Mouse (Mus musculus): ENCODE measurements at regions not wholly inside any gene's neighbourhood (a gene's known extent, or its start where the extent isn't known, plus 50 kb on each side); places are given as distances from the start of the nearest gene placed in this dataset.
A peak's percentile ranks its signal among the peaks of the same experiment; 100 is the strongest.
"Not testable (repeated sequence)": the region's sequence is repeated elsewhere in the genome, so short reads cannot be mapped to it uniquely, and the experiment has no call there.

GRCm38 (mm10) chr9:80858998-80859397 is 393.7 kb upstream of the Impg1 start:
- WGBS (ENCODE audit: insufficient replicate concordance) = 61% methylated on average over 2 of the region's 2 CpGs
- no peak for ATAC-seq (replicated peaks; ENCODE audit: insufficient number of reproducible peaks, low FRiP score, low TSS enrichment)
- H3K27ac ChIP-seq (ENCODE audit: low read depth, low read length) = no peak overlapping the region
- H3K36me3 ChIP-seq (ENCODE audit: control insufficient read depth, insufficient read depth, low read length) = no peaks in the 10 kb centered on the region
- no peak overlapping the region for H3K4me3 ChIP-seq (ENCODE audit: low read depth, low read length)
- H3K4me2 ChIP-seq = no peak overlapping the region
- no peaks in the 10 kb centered on the region for H3K27me3 ChIP-seq (ENCODE audit: control insufficient read depth, insufficient read depth, low read length)
- no peak overlapping the region for H3K9ac ChIP-seq (ENCODE audit: low read depth, low read length)
- no peaks in the 10 kb centered on the region for H3K4me1 ChIP-seq (ENCODE audit: control insufficient read depth, insufficient read depth, low read length)
- H3K9me3 ChIP-seq (replicated peaks; ENCODE audit: control insufficient read depth, low read length) = no peaks in the 10 kb centered on the region

GRCm38 (mm10) chr9:80848190-80848589 is 382.9 kb upstream of the Impg1 start:
- no peak for ATAC-seq (replicated peaks; ENCODE audit: insufficient number of reproducible peaks, low FRiP score, low TSS enrichment)
- Histone ChIP-seq H3K4me1 (ENCODE audit: control insufficient read depth, insufficient read depth, low read length) (no peaks in the 10 kb centered on the region), H3K27ac (ENCODE audit: low read depth, low read length) (no peak overlapping the region), H3K36me3 (ENCODE audit: control insufficient read depth, insufficient read depth, low read length) (no peaks in the 10 kb centered on the region), H3K27me3 (ENCODE audit: control insufficient read depth, insufficient read depth, low read length) (no peaks in the 10 kb centered on the region), H3K9ac (ENCODE audit: low read depth, low read length) (no peak overlapping the region), H3K4me3 (ENCODE audit: low read depth, low read length) (no peak overlapping the region), H3K4me2 (no peak overlapping the region), H3K9me3 (replicated peaks; ENCODE audit: control insufficient read depth, low read length) (no peaks in the 10 kb centered on the region)
- WGBS (ENCODE audit: insufficient replicate concordance) = 52% methylated on average over 3 of the region's 3 CpGs

- 81% methylated on average over 2 of the region's 2 CpGs for WGBS (ENCODE audit: insufficient replicate concordance)
- Histone ChIP-seq H3K9ac (ENCODE audit: low read depth, low read length) (no peak overlapping the region), H3K4me1 (ENCODE audit: control insufficient read depth, insufficient read depth, low read length) (no peaks in the 10 kb centered on the region), H3K27ac (ENCODE audit: low read depth, low read length) (no peak overlapping the region), H3K4me2 (no peak overlapping the region), H3K36me3 (ENCODE audit: control insufficient read depth, insufficient read depth, low read length) (no peaks in the 10 kb centered on the region), H3K9me3 (replicated peaks; ENCODE audit: control insufficient read depth, low read length) (no peaks in the 10 kb centered on the region), H3K4me3 (ENCODE audit: low read depth, low read length) (no peak overlapping the region), H3K27me3 (ENCODE audit: control insufficient read depth, insufficient read depth, low read length) (no peaks in the 10 kb centered on the region)
- no peak for ATAC-seq (replicated peaks; ENCODE audit: insufficient number of reproducible peaks, low FRiP score, low TSS enrichment)
Observed at GRCm38 (mm10) chr9:80832808-80833207, 367.5 kb upstream of the Impg1 start.

- Histone ChIP-seq H3K27me3 (ENCODE audit: control insufficient read depth, insufficient read depth, low read length) (no peaks in the 10 kb centered on the region), H3K27ac (ENCODE audit: low read depth, low read length) (no peak overlapping the region), H3K9me3 (replicated peaks; ENCODE audit: control insufficient read depth, low read length) (no peaks in the 10 kb centered on the region), H3K36me3 (ENCODE audit: control insufficient read depth, insufficient read depth, low read length) (no peaks in the 10 kb centered on the region), H3K4me1 (ENCODE audit: control insufficient read depth, insufficient read depth, low read length) (no peaks in the 10 kb centered on the region), H3K4me3 (ENCODE audit: low read depth, low read length) (no peak overlapping the region), H3K9ac (ENCODE audit: low read depth, low read length) (no peak overlapping the region), H3K4me2 (no peak overlapping the region)
- WGBS (ENCODE audit: insufficient replicate concordance) = 53% methylated on average over 1 of the region's 1 CpGs
- ATAC-seq (replicated peaks; ENCODE audit: insufficient number of reproducible peaks, low FRiP score, low TSS enrichment) = no peak
Observed at GRCm38 (mm10) chr9:80825346-80825745, 360.1 kb upstream of the Impg1 start.

- WGBS (ENCODE audit: insufficient replicate concordance) = 79% methylated on average over 3 of the region's 3 CpGs
- H3K9ac ChIP-seq (ENCODE audit: low read depth, low read length) = no peak overlapping the region
- no peaks in the 10 kb centered on the region for H3K4me1 ChIP-seq (ENCODE audit: control insufficient read depth, insufficient read depth, low read length)
- no peaks in the 10 kb centered on the region for H3K9me3 ChIP-seq (replicated peaks; ENCODE audit: control insufficient read depth, low read length)
- H3K36me3 ChIP-seq (ENCODE audit: control insufficient read depth, insufficient read depth, low read length) = no peaks in the 10 kb centered on the region
- no peak overlapping the region for H3K4me2 ChIP-seq
- H3K27me3 ChIP-seq (ENCODE audit: control insufficient read depth, insufficient read depth, low read length) = no peaks in the 10 kb centered on the region
- no peak for ATAC-seq (replicated peaks; ENCODE audit: insufficient number of reproducible peaks, low FRiP score, low TSS enrichment)
- H3K27ac ChIP-seq (ENCODE audit: low read depth, low read length) = no peak overlapping the region
- H3K4me3 ChIP-seq (ENCODE audit: low read depth, low read length) = no peak overlapping the region
Observed at GRCm38 (mm10) chr9:80820066-80820465, 354.8 kb upstream of the Impg1 start.

GRCm38 (mm10) chr9:80819070-80819469 is 353.8 kb upstream of the Impg1 start:
- Histone ChIP-seq H3K4me1 (ENCODE audit: control insufficient read depth, insufficient read depth, low read length) (no peaks in the 10 kb centered on the region), H3K36me3 (ENCODE audit: control insufficient read depth, insufficient read depth, low read length) (no peaks in the 10 kb centered on the region), H3K9ac (ENCODE audit: low read depth, low read length) (no peak overlapping the region), H3K9me3 (replicated peaks; ENCODE audit: control insufficient read depth, low read length) (no peaks in the 10 kb centered on the region), H3K27ac (ENCODE audit: low read depth, low read length) (no peak overlapping the region), H3K27me3 (ENCODE audit: control insufficient read depth, insufficient read depth, low read length) (no peaks in the 10 kb centered on the region), H3K4me3 (ENCODE audit: low read depth, low read length) (no peak overlapping the region), H3K4me2 (no peak overlapping the region)
- no peak for ATAC-seq (replicated peaks; ENCODE audit: insufficient number of reproducible peaks, low FRiP score, low TSS enrichment)
- 81% methylated on average over 1 of the region's 1 CpGs for WGBS (ENCODE audit: insufficient replicate concordance)

GRCm38 (mm10) chr9:80813921-80814320 is 348.6 kb upstream of the Impg1 start:
- ATAC-seq (replicated peaks; ENCODE audit: insufficient number of reproducible peaks, low FRiP score, low TSS enrichment) = not testable (repeated sequence)
- WGBS (ENCODE audit: insufficient replicate concordance) = 18% methylated on average over 6 of the region's 6 CpGs
- H3K27ac ChIP-seq (ENCODE audit: low read depth, low read length) = peak overlapping the region; percentile 22; the same call in 1 of the 2 replicates

GRCm38 (mm10) chr9:80791523-80791922 is 326.2 kb upstream of the Impg1 start:
- Histone ChIP-seq H3K4me1 (ENCODE audit: control insufficient read depth, insufficient read depth, low read length) (no peaks in the 10 kb centered on the region), H3K9ac (ENCODE audit: low read depth, low read length) (no peak overlapping the region), H3K27me3 (ENCODE audit: control insufficient read depth, insufficient read depth, low read length) (no peaks in the 10 kb centered on the region), H3K4me3 (ENCODE audit: low read depth, low read length) (no peak overlapping the region), H3K4me2 (no peak overlapping the region), H3K27ac (ENCODE audit: low read depth, low read length) (no peak overlapping the region), H3K9me3 (replicated peaks; ENCODE audit: control insufficient read depth, low read length) (no peaks in the 10 kb centered on the region), H3K36me3 (ENCODE audit: control insufficient read depth, insufficient read depth, low read length) (no peaks in the 10 kb centered on the region)
- WGBS (ENCODE audit: insufficient replicate concordance) = 66% methylated on average over 3 of the region's 3 CpGs
- ATAC-seq (replicated peaks; ENCODE audit: insufficient number of reproducible peaks, low FRiP score, low TSS enrichment) = no peak

More at GRCm38 (mm10) chr9:80813921-80814320, 348.6 kb upstream of the Impg1 start:
- H3K4me3 ChIP-seq (ENCODE audit: low read depth, low read length); H3K36me3 ChIP-seq (ENCODE audit: control insufficient read depth, insufficient read depth, low read length); H3K9me3 ChIP-seq (replicated peaks; ENCODE audit: control insufficient read depth, low read length); H3K4me1 ChIP-seq (ENCODE audit: control insufficient read depth, insufficient read depth, low read length); H3K27me3 ChIP-seq (ENCODE audit: control insufficient read depth, insufficient read depth, low read length); H3K9ac ChIP-seq (ENCODE audit: low read depth, low read length); H3K4me2 ChIP-seq: not testable (repeated sequence)

GRCm38 (mm10) chr9:80774541-80774940 is 309.3 kb upstream of the Impg1 start:
- no peaks in the 10 kb centered on the region for H3K9me3 ChIP-seq (replicated peaks; ENCODE audit: control insufficient read depth, low read length)
- no peaks in the 10 kb centered on the region for H3K36me3 ChIP-seq (ENCODE audit: control insufficient read depth, insufficient read depth, low read length)
- no peaks in the 10 kb centered on the region for H3K27me3 ChIP-seq (ENCODE audit: control insufficient read depth, insufficient read depth, low read length)
- no peak overlapping the region for H3K4me3 ChIP-seq (ENCODE audit: low read depth, low read length)
- no peaks in the 10 kb centered on the region for H3K4me1 ChIP-seq (ENCODE audit: control insufficient read depth, insufficient read depth, low read length)
- WGBS (ENCODE audit: insufficient replicate concordance) = 74% methylated on average over 1 of the region's 1 CpGs
- no peak overlapping the region for H3K4me2 ChIP-seq
- no peak overlapping the region for H3K27ac ChIP-seq (ENCODE audit: low read depth, low read length)
- no peak for ATAC-seq (replicated peaks; ENCODE audit: insufficient number of reproducible peaks, low FRiP score, low TSS enrichment)
- no peak overlapping the region for H3K9ac ChIP-seq (ENCODE audit: low read depth, low read length)
